Mouse (Mus musculus) lung, adult 2 months (tissue): ENCODE results near the gene Stk24.

Experiments used
- CTCF ChIP-seq: fragments of 200-500 bp; IDR thresholded peaks from 2 replicates; pipeline ENCODE4 v1.5.1; 2011; ENCODE audit warnings: mild to moderate bottlenecking, low read length, control low read depth; ENCODE audit not compliant: insufficient read depth
- POLR2A ChIP-seq: fragments of 200-500 bp; IDR thresholded peaks from 2 replicates; pipeline ENCODE4 v1.6.1; 2011; ENCODE audit warnings: low read depth, mild to moderate bottlenecking, control low read depth, low read length, borderline replicate concordance; ENCODE audit errors: extremely low read depth

- TF ChIP-seq CTCF (no peak), POLR2A (peak; percentile 47; the same call in 1 of the 2 replicates)
Observed at GRCm38 (mm10) chr14:121379116-121379826, 540 bp downstream of the Stk24 start.
